In the genomic region with DNA sequence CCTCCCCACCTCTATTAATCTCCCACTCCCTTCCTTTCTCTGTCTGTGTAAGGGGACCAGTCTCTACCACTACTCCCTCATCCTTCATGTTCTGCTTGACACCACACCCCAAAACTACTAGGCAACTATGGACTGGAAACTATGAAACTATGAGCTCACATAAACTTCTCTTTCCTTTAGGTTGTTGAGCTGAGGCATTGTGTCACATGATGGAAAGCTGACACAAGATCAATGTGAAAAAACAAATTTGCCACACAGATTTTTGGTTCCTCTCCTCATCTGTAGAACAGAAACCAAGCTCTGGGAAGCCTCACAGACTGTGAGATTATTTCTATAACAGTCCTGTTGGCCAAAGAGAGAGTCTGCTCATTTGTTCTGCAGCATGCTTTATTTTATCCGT, we compare ENCODE assay signal across 19 mouse cellular contexts.
"Had no signal": no experiment of that assay in that cellular context is flagged by ENCODE, and none has a peak within 500 bp of the region (broad histone marks: within the 10 kb centered on the region; RNA-seq: fewer than 3 reads in every experiment).

No protein-coding gene starts in this region.

- ATAC-seq: liver, postnatal 0 days; lung, postnatal 0 days; midbrain, embryonic 15.5 days had no signal

- H3K4me3 ChIP-seq: limb, embryonic 10.5 days; limb, embryonic 13.5 days; midbrain, embryonic 12.5 days; midbrain, embryonic 15.5 days; myocyte; neural tube, embryonic 13.5 days had no signal

- DNase-seq: kidney, adult 18-20 months; kidney, adult 9 months; kidney, postnatal 14 days; kidney, postnatal 4 days; liver, postnatal 0 days; lung, embryonic 14.5 days; retina, postnatal 1 day; thymus, adult 2 months; thymus, postnatal 14 days; thymus, postnatal 4 days had no signal

- H3K4me1 ChIP-seq: limb, embryonic 10.5 days; midbrain, embryonic 12.5 days; midbrain, embryonic 15.5 days; neural tube, embryonic 13.5 days had no signal

- H3K27ac ChIP-seq: limb, embryonic 10.5 days; limb, embryonic 13.5 days; liver, embryonic 14.5 days; midbrain, embryonic 12.5 days; midbrain, embryonic 15.5 days; neural tube, embryonic 13.5 days; stomach, postnatal 0 days had no signal
